Mouse (Mus musculus) liver, embryonic 13.5 days (tissue): ENCODE results near the gene Schip1. TPM values are rescaled to one million over a fixed set of nuclear protein-coding genes. Genes with fewer than 3 reads are reported as not detected.
"Not testable (repeated sequence)": the region's sequence is repeated elsewhere in the genome, so short reads cannot be mapped to it uniquely, and the experiment has no call there.

Experiments used
- ATAC-seq: fragments of 200-750 bp; cut with Nextera tagmentation; 2 replicates; pipeline ENCODE4 v1.8.0; 2017; ENCODE audit warnings: low read depth, mild to moderate bottlenecking, moderate number of reproducible peaks, moderate library complexity
- DNase-seq: peaks from one replicate; pipeline ENCODE4 v3.0.0; 2022
- H3K27ac ChIP-seq: fragments of 300-500 bp; sonication (generic); 2 replicates; pipeline ENCODE4 v1.5.1; 2015; ENCODE audit warnings: moderate library complexity, mild to moderate bottlenecking, inconsistent platforms
- H3K27me3 ChIP-seq: fragments of 300-500 bp; sonication (generic); 2 replicates; pipeline ENCODE4 v1.6.1; 2015; ENCODE audit warnings: mild to moderate bottlenecking, inconsistent platforms
- H3K36me3 ChIP-seq: fragments of 300-500 bp; sonication (generic); 2 replicates; pipeline ENCODE4 v1.6.1; 2015; ENCODE audit warnings: mild to moderate bottlenecking, inconsistent platforms
- H3K4me1 ChIP-seq: fragments of 300-500 bp; sonication (generic); replicated peaks from 2 replicates; pipeline ENCODE4 v1.6.1; 2015; ENCODE audit warnings: inconsistent platforms
- H3K4me2 ChIP-seq: fragments of 300-500 bp; sonication (generic); 2 replicates; pipeline ENCODE4 v1.6.1; 2015; ENCODE audit warnings: inconsistent platforms, mild to moderate bottlenecking, moderate library complexity
- H3K4me3 ChIP-seq: fragments of 300-500 bp; sonication (generic); replicated peaks from 2 replicates; pipeline ENCODE4 v1.5.1; 2015; ENCODE audit warnings: mild to moderate bottlenecking, inconsistent platforms
- H3K9ac ChIP-seq: fragments of 300-500 bp; sonication (generic); 2 replicates; pipeline ENCODE4 v1.6.1; 2015; ENCODE audit warnings: mild to moderate bottlenecking, inconsistent platforms
- H3K9me3 ChIP-seq: fragments of 300-500 bp; sonication (generic); replicated peaks from 2 replicates; pipeline ENCODE4 v1.6.1; 2016; ENCODE audit warnings: inconsistent platforms
- WGBS: fragments of 180-500 bp; shearing (Covaris S2); methylation state at CpG from one replicate; pipeline ENCODE4 v1.1.7; 2015; ENCODE audit not compliant: insufficient replicate concordance; 5-methylcytosine and 5-hydroxymethylcytosine counted together
- polyA plus RNA-seq: library from polyadenylated mRNA; unstranded; fragments of >200 nt; fragmentation: Nextera tagmentation; extraction: Ambion mirVana; gene quantifications from 2 replicates; pipeline ENCODE4 v1.2.1, GENCODE M21; 2015

Gene Schip1
- polyA plus RNA-seq, 1 experiment from 2014 or later = 2.9 TPM

DNA sequence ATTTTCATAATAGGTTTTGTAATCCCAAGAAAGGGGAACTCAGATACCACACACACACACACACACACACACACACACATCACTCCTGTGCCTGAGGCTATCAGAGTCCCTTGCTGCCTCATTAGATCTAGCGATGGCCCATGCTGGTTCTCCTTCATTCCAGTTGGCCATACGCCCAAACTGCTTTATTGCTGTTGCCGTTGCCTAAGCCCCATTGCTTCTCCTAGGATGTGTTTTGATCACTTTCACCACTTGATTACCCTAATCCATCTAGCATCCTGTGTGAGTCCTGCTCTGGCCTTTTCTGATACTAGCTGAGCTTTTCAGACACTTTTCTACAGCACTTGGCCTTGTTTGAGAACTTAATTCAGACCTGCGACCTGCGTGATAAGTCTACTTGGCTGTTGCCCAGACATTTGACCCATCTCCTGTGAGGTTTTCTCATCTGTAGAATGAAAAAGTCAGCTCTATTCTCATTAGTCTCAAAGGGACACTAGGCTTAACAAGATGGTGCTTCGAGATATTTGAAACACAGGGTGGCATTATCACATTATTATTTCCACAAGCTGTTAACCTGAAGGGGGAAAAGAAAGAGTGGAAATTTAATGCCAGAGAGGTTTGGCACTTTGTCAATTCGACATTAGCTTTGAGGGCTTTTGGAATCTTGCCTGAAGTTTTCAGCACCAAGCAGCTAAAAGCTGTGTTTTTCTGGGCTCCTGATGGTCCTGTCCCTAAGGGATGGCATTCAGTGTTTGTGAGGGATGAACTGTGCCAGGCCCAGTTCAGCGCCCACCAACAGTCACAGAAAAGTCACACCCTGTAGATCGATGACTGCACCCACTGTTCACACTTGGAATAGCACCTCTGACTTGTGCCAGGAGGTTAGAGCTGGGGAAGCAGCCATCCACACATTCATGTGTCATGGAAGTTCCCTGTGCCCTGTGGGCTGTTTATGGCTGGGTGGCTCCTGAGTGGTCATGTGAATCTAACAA, 7.1 kb downstream of the Schip1 start:
- Histone ChIP-seq H3K9ac (no peak overlapping the region), H3K9me3 (no peaks in the 10 kb centered on the region), H3K4me1 (no peaks in the 10 kb centered on the region), H3K27ac (no peak overlapping the region), H3K4me2 (no peak overlapping the region), H3K36me3 (no peaks in the 10 kb centered on the region), H3K4me3 (no peak overlapping the region), H3K27me3 (no peaks in the 10 kb centered on the region)
- DNase-seq (no peak), ATAC-seq (no peak)
- WGBS = 57% methylated on average over 9 of the region's 9 CpGs

DNA sequence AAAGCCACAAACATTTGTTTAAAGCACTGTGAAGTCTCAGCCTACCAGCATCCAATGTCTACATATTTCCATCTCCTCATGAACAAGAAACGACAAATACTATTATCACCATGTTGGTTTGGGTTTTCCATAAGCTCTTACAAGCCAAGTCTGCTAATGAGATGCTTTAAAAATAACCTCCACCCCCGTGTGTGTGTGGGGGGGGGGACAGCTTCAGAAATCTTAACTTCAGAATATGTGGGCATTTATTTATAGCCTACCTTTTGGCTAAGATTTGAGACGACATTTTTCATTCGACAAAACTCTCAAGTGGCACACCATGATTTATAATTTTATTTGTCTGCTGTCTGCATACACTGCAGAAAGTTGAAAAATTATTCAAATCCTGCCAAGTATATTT, 12.8 kb downstream of the Schip1 start:
- Histone ChIP-seq H3K9me3 (no peaks in the 10 kb centered on the region), H3K4me2 (no peak overlapping the region), H3K4me1 (no peaks in the 10 kb centered on the region), H3K9ac (no peak overlapping the region), H3K27me3 (no peaks in the 10 kb centered on the region), H3K27ac (no peak overlapping the region), H3K4me3 (no peak overlapping the region), H3K36me3 (no peaks in the 10 kb centered on the region)
- ATAC-seq = no peak
- WGBS = 48% methylated on average over 4 of the region's 4 CpGs
- DNase-seq = no peak

DNA sequence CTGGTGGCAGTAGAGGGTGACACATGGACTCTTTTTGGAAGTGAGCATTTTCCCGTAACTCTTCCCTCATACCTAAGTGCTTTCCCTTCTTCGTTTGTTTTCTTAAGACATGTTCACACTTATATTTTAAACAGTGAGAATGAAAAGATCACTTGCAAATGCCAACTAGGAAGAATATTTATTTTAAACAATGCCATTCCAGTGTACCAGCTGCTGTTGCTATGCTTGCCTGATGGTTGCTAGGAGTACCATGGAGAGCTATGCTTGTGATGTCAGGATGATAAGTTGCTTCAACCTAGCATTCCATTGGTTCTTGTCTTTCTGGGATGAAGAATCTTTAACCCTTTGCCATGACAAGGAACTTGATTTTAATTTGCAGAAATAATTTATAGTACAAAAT, 20.4 kb downstream of the Schip1 start:
- no peaks in the 10 kb centered on the region for H3K36me3 ChIP-seq
- H3K4me3 ChIP-seq = no peak overlapping the region
- no peaks in the 10 kb centered on the region for H3K9me3 ChIP-seq
- H3K4me2 ChIP-seq = no peak overlapping the region
- DNase-seq (no peak), ATAC-seq (no peak)
- 70% methylated on average over 2 of the region's 2 CpGs for WGBS
- no peak overlapping the region for H3K27ac ChIP-seq
- H3K9ac ChIP-seq = no peak overlapping the region
- H3K27me3 ChIP-seq = no peaks in the 10 kb centered on the region
- no peaks in the 10 kb centered on the region for H3K4me1 ChIP-seq

DNA sequence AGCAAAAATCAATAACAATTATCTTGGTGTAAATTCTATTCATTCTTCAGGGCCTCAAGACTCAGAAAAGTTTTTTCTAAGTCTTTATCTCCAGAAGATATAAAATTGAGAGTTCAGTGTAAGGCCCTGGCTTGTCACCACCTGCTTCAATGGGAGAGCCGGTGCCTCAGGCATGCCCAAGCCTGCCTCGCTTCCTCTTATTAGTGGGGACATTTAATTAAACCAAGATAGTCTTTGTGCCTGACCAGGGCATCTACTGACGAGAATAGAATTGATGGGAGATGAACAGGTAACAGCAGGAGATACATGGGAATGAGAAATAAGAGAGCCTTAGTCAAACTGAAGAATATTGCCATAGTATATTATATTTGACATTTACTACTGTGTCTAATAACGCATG, 27.5 kb downstream of the Schip1 start:
- no peaks in the 10 kb centered on the region for H3K36me3 ChIP-seq
- H3K27me3 ChIP-seq = no peaks in the 10 kb centered on the region
- H3K4me1 ChIP-seq = no peaks in the 10 kb centered on the region
- H3K4me2 ChIP-seq = no peak overlapping the region
- DNase-seq = no peak
- H3K9ac ChIP-seq = no peak overlapping the region
- ATAC-seq = no peak
- H3K9me3 ChIP-seq = no peaks in the 10 kb centered on the region
- no peak overlapping the region for H3K27ac ChIP-seq
- 58% methylated on average over 4 of the region's 4 CpGs for WGBS
- H3K4me3 ChIP-seq = no peak overlapping the region

DNA sequence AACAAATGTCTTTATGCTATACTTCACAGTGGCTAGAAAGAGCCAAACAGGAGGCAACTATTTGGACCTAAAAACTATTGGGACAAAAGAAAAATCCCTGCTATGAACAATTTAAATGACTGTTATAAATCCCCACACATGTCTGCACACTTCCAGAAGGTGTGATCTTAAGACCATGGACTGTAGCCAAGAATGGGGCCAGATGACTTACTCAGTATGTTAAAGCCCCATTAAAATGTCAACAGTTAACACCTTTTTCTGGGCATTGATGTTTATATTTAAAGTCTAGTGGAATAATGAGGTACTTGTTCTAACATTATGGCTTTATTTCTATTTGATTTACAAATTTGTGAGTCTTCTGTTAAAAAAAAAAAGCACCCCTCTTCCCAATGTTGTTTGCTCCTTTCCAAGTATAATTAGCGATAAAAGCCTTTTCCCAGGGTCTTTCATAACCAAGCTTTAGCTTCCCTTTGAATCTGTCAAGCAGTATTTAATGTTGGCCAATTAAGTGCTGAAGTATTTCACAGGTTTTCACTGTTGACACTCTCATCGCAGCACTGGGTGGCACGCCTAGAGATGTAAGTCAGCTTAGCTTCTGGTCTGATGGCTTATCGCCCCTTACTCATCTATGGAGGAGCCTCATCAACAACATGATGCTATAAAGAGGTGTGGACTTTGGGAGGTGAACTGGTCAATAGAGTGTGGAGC, 32.3 kb downstream of the Schip1 start:
- DNase-seq (no peak), ATAC-seq (no peak)
- no peak overlapping the region for H3K4me3 ChIP-seq
- WGBS = 61% methylated on average over 4 of the region's 4 CpGs
- H3K27ac ChIP-seq = no peak overlapping the region
- no peak overlapping the region for H3K4me2 ChIP-seq
- H3K4me1 ChIP-seq = no peaks in the 10 kb centered on the region
- no peaks in the 10 kb centered on the region for H3K9me3 ChIP-seq
- H3K36me3 ChIP-seq = no peaks in the 10 kb centered on the region
- H3K9ac ChIP-seq = no peak overlapping the region
- no peaks in the 10 kb centered on the region for H3K27me3 ChIP-seq

DNA sequence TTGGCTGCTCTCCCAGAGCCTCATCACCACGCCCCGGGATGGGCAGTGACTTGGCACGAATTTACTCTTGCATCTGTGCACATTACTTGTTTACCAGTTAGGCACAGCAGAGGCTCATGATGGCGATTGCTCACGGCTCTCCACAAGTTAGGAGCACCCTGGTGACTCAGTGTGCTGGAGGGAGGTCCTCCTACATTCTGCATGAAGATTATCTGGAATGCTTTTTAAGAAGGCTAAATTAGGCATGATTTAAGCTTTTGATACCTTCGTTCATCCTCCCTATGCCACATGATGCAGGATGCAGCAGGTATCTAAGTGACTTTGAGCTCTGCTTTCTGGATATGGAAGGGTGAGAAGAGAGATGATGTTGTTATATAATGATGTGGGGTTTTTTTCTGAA, 35.0 kb downstream of the Schip1 start:
- not testable (repeated sequence) for H3K27me3 ChIP-seq, ATAC-seq, DNase-seq, H3K4me1 ChIP-seq, H3K9ac ChIP-seq, H3K9me3 ChIP-seq, H3K36me3 ChIP-seq, H3K27ac ChIP-seq, H3K4me2 ChIP-seq, H3K4me3 ChIP-seq
- 57% methylated on average over 6 of the region's 6 CpGs for WGBS

DNA sequence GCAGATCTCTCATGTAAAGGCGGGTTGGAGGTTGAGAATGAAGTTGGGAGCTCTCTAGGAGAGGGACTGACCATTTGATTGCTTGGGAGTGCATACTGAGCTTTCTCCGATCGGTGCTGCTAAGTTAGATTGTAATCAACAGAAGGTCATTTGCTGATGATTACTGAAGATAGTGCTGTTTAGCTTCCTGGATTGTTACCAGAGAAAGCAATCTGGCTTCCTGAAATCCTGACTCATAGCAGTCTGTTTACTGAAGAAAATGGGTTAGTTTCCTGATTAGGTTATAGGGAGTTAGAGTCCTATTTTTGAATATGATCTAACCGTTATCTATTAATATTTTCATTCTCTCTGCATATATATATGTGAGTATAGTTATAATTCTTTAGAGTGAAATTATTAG, 36.7 kb downstream of the Schip1 start:
- DNase-seq (no peak), ATAC-seq (no peak)
- Histone ChIP-seq H3K9me3 (no peaks in the 10 kb centered on the region), H3K9ac (no peak overlapping the region), H3K4me3 (no peak overlapping the region), H3K4me1 (no peaks in the 10 kb centered on the region), H3K4me2 (no peak overlapping the region), H3K27me3 (no peaks in the 10 kb centered on the region), H3K27ac (no peak overlapping the region), H3K36me3 (no peaks in the 10 kb centered on the region)
- 50% methylated on average over 4 of the region's 4 CpGs for WGBS

DNA sequence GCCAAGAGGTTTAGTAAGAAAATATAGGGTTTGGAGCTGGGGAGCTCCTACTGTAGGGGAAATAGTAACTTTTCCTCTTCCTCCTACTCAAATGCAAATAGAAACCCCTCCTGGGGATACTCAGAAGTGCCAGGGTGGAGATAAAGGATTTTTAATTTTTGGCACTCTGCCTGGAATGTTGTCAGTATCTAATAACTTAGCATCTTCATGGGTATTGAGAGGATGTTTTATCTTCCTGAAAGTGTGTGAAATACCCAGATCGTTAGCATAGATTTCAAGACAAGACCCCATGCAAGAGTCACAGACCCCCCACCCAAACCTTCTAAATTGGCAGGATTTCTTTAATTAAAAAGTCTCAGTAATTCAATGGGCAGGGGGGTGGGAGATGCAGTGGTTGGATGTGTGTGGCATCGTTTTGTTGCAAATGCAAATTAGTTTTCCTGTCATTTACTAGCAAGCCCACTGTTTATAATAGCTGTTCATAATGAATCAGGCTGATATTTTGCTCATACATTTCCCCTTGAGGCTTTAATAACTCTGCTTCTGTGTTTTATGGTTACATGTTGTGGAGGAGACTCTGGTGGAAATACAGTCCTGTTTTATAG, 40.6 kb downstream of the Schip1 start:
- DNase-seq (no peak), ATAC-seq (no peak)
- no peak overlapping the region for H3K4me3 ChIP-seq
- H3K4me1 ChIP-seq = no peaks in the 10 kb centered on the region
- WGBS = 45% methylated on average over 2 of the region's 2 CpGs
- H3K9ac ChIP-seq = no peak overlapping the region
- no peaks in the 10 kb centered on the region for H3K36me3 ChIP-seq
- H3K27me3 ChIP-seq = no peaks in the 10 kb centered on the region
- no peak overlapping the region for H3K4me2 ChIP-seq
- no peaks in the 10 kb centered on the region for H3K9me3 ChIP-seq
- no peak overlapping the region for H3K27ac ChIP-seq

DNA sequence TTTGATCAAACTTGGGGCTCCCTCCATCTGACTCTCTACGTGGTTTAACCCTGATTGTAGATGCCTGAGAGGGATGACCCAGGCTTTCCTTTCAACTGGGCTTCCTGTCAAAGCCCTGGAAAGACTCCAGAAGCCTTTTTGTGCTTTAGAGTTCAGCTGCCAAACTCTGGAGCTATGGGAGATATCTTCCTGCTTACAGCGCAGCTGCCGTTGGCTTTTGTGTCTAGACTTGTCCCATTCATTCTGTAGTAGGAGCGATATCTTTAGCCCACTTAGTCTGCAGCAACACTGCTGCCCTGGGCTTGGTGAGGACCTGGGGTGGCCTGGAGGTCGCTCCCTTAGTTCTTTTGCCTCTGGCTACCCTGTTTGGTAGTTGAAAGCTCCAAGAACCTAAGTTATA, 56.7 kb downstream of the Schip1 start:
- DNase-seq = no peak
- H3K27ac ChIP-seq = no peak overlapping the region

DNA sequence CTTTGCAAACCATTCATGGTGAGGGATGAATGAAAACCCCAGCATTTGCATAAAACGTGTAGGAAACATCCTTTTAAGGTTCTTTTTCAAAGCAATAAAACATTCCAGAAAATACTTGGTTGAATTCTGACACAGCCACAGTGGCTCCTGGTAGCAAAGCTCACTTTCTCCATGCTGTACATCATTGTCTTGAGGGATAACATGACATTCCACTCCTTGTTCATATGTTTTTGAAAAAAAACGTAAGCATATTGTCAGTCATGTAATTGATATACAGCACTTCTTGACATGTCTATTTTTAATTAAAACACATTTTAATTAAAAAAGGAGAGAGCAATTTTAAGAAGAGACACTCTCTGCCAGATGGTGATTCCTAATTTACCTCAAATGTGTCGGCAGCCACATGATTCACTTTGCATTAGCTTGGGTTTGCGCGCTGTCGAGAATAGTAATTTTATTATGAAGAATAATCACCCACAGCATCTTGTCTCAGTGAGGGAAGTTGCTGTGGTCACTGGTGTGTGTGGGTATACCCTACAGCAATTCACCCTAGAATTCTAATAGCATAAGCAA, 61.8 kb downstream of the Schip1 start:
- ATAC-seq = no peak
- WGBS = 62% methylated on average over 6 of the region's 6 CpGs
- no peak for DNase-seq
- no peak overlapping the region for H3K27ac ChIP-seq
- no peak overlapping the region for H3K9ac ChIP-seq
- no peaks in the 10 kb centered on the region for H3K27me3 ChIP-seq
- H3K9me3 ChIP-seq = no peaks in the 10 kb centered on the region
- H3K4me3 ChIP-seq = no peak overlapping the region
- no peak overlapping the region for H3K4me2 ChIP-seq
- no peaks in the 10 kb centered on the region for H3K36me3 ChIP-seq
- no peaks in the 10 kb centered on the region for H3K4me1 ChIP-seq

More for the DNA sequence above, 56.7 kb downstream of the Schip1 start:
- no peak for ATAC-seq
- Histone ChIP-seq H3K4me3 (no peak overlapping the region), H3K4me2 (no peak overlapping the region), H3K36me3 (no peaks in the 10 kb centered on the region), H3K27me3 (no peaks in the 10 kb centered on the region), H3K9me3 (no peaks in the 10 kb centered on the region), H3K4me1 (no peaks in the 10 kb centered on the region), H3K9ac (no peak overlapping the region)
- 49% methylated on average over 5 of the region's 5 CpGs for WGBS

DNA sequence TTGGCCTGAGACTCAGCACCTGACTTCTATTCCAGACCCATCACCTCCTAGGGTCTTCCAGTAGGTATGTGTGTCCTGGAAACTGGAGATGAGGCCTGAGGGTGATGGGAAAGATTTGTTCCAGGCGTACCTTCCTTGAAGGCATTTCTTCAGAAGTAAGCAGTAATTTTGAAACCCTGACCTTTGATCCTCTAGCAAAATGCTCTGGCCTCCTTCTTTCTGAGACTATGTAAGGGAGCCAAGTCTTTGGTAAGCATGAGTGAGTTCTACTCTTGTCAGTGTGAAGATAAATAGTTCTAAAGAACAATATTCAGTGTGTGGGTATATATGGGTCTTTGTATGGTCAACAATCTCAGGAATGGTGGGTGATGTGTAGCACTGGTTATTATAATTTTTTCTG, 65.8 kb downstream of the Schip1 start:
- Histone ChIP-seq H3K27me3 (no peaks in the 10 kb centered on the region), H3K4me2 (no peak overlapping the region), H3K27ac (no peak overlapping the region), H3K4me3 (no peak overlapping the region), H3K9ac (no peak overlapping the region), H3K4me1 (no peaks in the 10 kb centered on the region), H3K9me3 (no peaks in the 10 kb centered on the region), H3K36me3 (no peaks in the 10 kb centered on the region)
- no peak for DNase-seq
- ATAC-seq = no peak
- WGBS = 68% methylated on average over 1 of the region's 1 CpGs
